Mouse (Mus musculus) midbrain, embryonic 12.5 days (tissue): ENCODE measurements around the gene Fam110a. TPM values are rescaled to one million over a fixed set of nuclear protein-coding genes. Genes with fewer than 3 reads are reported as not detected.

Experiments used
- ATAC-seq: fragments of 200-750 bp; cut with Nextera tagmentation; 2 replicates; pipeline ENCODE4 v1.8.0; 2017; ENCODE audit warnings: low read depth, moderate TSS enrichment, moderate library complexity; ENCODE audit not compliant: low FRiP score
- H3K27ac ChIP-seq: fragments of 300-500 bp; sonication (generic); replicated peaks from 2 replicates; pipeline ENCODE4 v1.5.1; 2016; ENCODE audit warnings: mild to moderate bottlenecking
- H3K27me3 ChIP-seq: fragments of 300-500 bp; sonication (generic); 2 replicates; pipeline ENCODE4 v1.6.1; 2016; ENCODE audit warnings: mild to moderate bottlenecking
- H3K36me3 ChIP-seq: fragments of 300-500 bp; sonication (generic); 2 replicates; pipeline ENCODE4 v1.6.1; 2016
- H3K4me1 ChIP-seq: fragments of 300-500 bp; sonication (generic); 2 replicates; pipeline ENCODE4 v1.6.1; 2016
- H3K4me2 ChIP-seq: fragments of 300-500 bp; sonication (generic); replicated peaks from 2 replicates; pipeline ENCODE4 v1.6.1; 2016; ENCODE audit warnings: mild to moderate bottlenecking, moderate library complexity
- H3K4me3 ChIP-seq: fragments of 300-500 bp; sonication (generic); 2 replicates; pipeline ENCODE4 v1.5.1; 2016; ENCODE audit warnings: mild to moderate bottlenecking
- H3K9ac ChIP-seq: fragments of 300-500 bp; sonication (generic); replicated peaks from 2 replicates; pipeline ENCODE4 v1.6.1; 2016; ENCODE audit warnings: mild to moderate bottlenecking, moderate library complexity
- H3K9me3 ChIP-seq: fragments of 300-500 bp; sonication (generic); 2 replicates; pipeline ENCODE4 v1.6.1; 2016; ENCODE audit warnings: mild to moderate bottlenecking
- WGBS: fragments of 180-500 bp; shearing (Covaris S2); methylation state at CpG from one replicate; pipeline ENCODE4 v1.1.7; 2016; 5-methylcytosine and 5-hydroxymethylcytosine counted together
- polyA plus RNA-seq: library from polyadenylated mRNA; unstranded; fragments of >200 nt; fragmentation: Nextera tagmentation; extraction: Ambion mirVana; gene quantifications from 2 replicates; pipeline ENCODE4 v1.2.1, GENCODE M21; 2016

The Fam110a gene
- polyA plus RNA-seq, 1 experiment from 2014 or later = 114 TPM

DNA sequence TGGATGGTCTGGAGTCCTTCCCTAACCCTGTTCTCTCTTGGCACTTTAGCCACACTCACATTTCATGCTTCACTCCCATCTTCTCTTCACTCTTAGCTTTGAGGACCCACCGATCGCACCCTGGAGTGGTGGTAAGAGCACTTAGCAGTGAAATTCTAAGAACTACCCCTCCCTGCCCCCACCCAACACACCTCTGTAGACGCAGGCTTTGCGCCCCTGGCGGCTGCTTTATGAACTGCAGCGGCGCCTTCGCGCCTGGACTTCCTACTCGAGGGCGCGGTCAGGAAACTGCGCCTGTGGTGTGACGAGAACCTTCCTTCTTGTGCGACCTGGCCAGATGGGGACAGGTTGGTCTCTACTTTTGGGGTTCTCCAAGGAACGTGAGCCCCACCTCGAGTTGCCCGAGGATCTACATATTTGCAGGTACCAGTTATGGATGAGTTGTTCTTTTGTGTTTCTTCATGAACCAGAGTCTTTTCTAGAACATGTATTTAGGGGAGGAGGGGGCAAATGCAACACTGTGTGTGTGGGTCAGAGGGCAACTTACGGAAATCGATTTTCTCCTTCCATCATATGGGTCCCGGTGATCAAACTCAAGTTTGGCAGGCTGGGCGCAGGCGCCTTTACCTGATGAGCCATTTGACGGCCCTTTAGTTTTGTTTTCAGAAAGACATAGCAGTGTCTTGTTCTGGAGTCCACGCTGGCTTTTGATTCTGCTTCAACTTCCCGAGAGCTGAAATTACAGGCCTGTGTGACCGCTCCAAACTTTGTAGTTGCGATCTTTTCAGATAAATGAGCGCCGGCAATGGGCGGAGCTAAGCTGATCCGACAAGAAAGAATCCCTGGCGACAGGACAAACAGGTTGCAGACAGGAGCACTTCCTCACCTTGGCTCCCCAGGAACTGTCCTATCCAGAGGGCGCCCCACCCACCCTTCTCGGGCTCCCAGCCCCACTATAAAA is 16.5 kb upstream of the Fam110a start, which contains the start of gene Slc52a3:
Slc52a3 (plus strand) TSS at position 283 of the 961 bp plus-strand sequence.
- Histone ChIP-seq H3K4me3 (0 out of 2 replicates have a peak within 1 kb of the TSS, but pooled peaks have one; percentile 7), H3K4me1 (peaks cover 28% of the 10 kb centered on the region), H3K9ac (no peak within 1 kb of the TSS), H3K36me3 (no peaks in the 10 kb centered on the region), H3K4me2 (peak within 1 kb of the TSS; percentile 11; the same call in 1 of the 2 replicates), H3K27me3 (peaks cover 76% of the 10 kb centered on the region), H3K27ac (no peak within 1 kb of the TSS), H3K9me3 (no peaks in the 10 kb centered on the region)
- 9% methylated on average over 35 of the region's 35 CpGs for WGBS
- ATAC-seq = no peak

DNA sequence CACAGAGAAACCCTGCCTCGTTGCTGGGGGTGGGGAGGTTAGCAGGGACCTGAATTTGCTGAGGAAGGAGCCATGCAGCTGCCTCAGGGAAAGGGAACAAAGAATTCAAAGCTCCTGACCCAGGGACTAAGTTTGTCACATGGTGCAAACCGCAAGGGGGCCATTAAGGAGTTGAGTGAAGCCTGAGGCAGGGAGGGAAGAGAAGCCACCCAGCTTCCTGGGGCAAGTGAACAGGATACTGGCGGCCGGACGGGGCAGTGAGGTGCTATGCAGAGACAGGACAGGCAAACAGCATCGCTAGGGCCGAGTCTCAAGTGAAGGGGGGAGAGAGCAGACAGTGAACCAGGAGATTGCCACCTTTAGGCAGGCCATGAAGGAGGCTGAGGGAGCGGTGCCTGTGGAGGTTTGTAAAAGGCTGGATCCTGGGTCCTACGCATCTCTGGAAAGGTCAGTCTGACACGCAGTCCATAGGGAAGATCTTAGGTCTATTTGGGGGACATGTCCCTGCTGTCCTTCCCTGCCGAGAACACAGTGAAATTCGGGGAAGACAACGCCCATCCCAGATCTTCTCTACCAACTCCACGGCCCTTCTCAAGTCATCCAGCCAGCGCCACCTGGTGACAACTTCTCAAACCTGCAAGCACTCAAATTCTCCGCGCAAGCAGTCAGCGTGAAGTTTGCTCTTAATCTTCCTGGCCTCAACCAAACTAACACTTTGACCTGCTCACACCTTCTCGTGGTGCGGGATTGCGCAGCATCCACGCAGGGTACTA is 14.5 kb upstream of the Fam110a start:
- Histone ChIP-seq H3K4me2 (peak overlapping the region; percentile 45), H3K36me3 (no peaks in the 10 kb centered on the region), H3K9ac (no peak overlapping the region), H3K9me3 (no peaks in the 10 kb centered on the region), H3K4me3 (0 out of 2 replicates have a peak overlapping the region, but pooled peaks have one; percentile 5), H3K4me1 (peaks cover 31% of the 10 kb centered on the region), H3K27me3 (peaks cover 60% of the 10 kb centered on the region), H3K27ac (no peak overlapping the region)
- WGBS = 8% methylated on average over 22 of the region's 22 CpGs
- no peak for ATAC-seq

DNA sequence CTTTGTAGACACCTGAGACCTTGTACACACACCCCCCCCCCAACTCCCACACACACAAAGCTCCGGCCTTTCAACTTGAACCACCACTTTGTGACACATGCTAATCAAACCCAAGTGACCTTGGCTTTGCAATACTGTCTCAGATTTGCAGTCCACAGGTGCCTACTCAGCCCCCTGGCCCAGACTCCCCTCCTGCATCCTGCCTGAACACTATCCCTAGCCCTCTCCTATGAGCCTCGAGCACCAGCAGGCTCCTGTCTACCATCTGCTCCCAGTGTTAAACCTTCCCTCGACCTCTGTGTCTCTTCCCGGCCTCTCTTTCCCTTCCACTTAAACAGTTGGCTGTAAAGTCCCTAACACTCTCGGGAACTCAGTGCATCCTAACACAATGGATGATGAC is 11.4 kb upstream of the Fam110a start:
- H3K4me3 ChIP-seq = no peak overlapping the region
- WGBS = 36% methylated on average over 5 of the region's 5 CpGs
- H3K9me3 ChIP-seq = no peaks in the 10 kb centered on the region
- H3K27ac ChIP-seq = peak overlapping the region; percentile 70
- H3K4me2 ChIP-seq = no peak overlapping the region
- H3K36me3 ChIP-seq = no peaks in the 10 kb centered on the region
- peaks cover 31% of the 10 kb centered on the region for H3K27me3 ChIP-seq
- no peak overlapping the region for H3K9ac ChIP-seq
- ATAC-seq = peak; percentile 45
- peaks cover 27% of the 10 kb centered on the region for H3K4me1 ChIP-seq

DNA sequence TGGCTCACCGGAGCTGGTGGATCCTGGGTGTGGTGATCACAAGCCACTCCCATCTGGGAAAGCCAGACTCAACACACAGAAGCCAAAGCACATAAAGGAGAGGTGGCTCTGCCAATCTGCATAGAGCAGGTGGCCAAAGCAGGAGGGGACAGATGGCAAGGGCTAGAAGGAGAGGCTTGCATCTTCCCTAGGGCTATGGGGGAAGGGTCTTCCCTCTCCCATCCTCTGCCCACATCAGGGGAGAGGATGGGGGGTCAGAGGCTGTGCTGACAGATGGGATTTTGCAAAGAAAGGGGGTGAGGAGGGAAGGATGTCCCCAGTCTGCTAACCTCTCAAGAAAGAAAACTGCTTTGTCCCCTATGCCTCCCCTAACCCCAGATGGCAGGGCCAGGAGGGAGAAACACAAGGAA is 11.0 kb upstream of the Fam110a start:
- no peak overlapping the region for H3K4me3 ChIP-seq
- ATAC-seq = peak; percentile 82
- 37% methylated on average over 1 of the region's 1 CpGs for WGBS
- no peaks in the 10 kb centered on the region for H3K36me3 ChIP-seq
- H3K9me3 ChIP-seq = no peaks in the 10 kb centered on the region
- peak overlapping the region; percentile 70 for H3K27ac ChIP-seq
- H3K9ac ChIP-seq = no peak overlapping the region
- H3K4me2 ChIP-seq = no peak overlapping the region
- H3K4me1 ChIP-seq = peaks cover 23% of the 10 kb centered on the region
- H3K27me3 ChIP-seq = peaks cover 26% of the 10 kb centered on the region

DNA sequence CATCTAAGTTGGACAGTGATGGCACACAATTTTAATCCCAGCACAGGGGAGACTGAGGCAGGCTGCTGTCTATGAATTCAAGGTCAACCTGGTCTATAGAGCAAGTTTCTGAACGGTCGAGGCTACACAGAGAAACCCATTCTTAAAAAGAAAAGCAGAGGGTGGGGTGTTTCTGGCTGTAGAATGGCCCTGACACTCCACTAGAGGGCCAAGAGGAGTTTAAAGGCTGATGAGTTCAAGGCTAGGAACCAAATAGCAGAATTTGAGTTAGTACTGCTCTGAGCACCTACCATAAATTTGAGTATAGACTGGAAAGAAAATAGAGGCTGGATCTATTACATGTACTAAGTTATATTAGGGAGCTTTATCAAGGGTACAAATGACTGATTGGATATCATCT is 9.0 kb upstream of the Fam110a start:
- H3K4me2 ChIP-seq = no peak overlapping the region
- peaks cover 13% of the 10 kb centered on the region for H3K4me1 ChIP-seq
- H3K4me3 ChIP-seq = no peak overlapping the region
- H3K27me3 ChIP-seq = 0 out of 2 replicates have a peak, but pooled peaks cover 10% of the 10 kb centered on the region
- no peaks in the 10 kb centered on the region for H3K36me3 ChIP-seq
- no peak overlapping the region for H3K9ac ChIP-seq
- no peaks in the 10 kb centered on the region for H3K9me3 ChIP-seq
- no peak for ATAC-seq
- H3K27ac ChIP-seq = no peak overlapping the region
- WGBS = 69% methylated on average over 2 of the region's 2 CpGs

DNA sequence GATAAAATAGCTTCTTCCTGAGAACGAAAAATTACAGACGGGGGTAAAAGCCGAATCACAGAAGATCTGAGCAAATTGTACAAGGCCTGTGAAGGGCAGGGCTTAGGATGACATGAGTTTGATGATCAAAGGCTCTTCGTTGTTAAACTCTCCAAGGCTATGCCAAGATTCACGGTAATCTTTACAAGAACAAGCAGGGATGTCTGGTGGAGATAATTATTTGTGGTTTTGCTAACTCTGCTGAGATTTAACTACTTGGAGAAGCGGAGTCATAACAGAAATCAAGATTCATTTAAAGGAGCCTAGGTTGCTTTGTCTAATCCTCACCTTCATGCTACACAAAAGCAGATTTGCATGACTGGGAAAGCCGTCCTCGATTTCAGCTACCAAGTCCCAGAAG is 6.9 kb upstream of the Fam110a start:
- ATAC-seq = no peak
- no peaks in the 10 kb centered on the region for H3K36me3 ChIP-seq
- H3K4me3 ChIP-seq = no peak overlapping the region
- H3K27me3 ChIP-seq = no peaks in the 10 kb centered on the region
- H3K9me3 ChIP-seq = no peaks in the 10 kb centered on the region
- no peak overlapping the region for H3K4me2 ChIP-seq
- WGBS = 81% methylated on average over 8 of the region's 8 CpGs
- peaks cover 12% of the 10 kb centered on the region for H3K4me1 ChIP-seq
- H3K9ac ChIP-seq = no peak overlapping the region
- no peak overlapping the region for H3K27ac ChIP-seq

DNA sequence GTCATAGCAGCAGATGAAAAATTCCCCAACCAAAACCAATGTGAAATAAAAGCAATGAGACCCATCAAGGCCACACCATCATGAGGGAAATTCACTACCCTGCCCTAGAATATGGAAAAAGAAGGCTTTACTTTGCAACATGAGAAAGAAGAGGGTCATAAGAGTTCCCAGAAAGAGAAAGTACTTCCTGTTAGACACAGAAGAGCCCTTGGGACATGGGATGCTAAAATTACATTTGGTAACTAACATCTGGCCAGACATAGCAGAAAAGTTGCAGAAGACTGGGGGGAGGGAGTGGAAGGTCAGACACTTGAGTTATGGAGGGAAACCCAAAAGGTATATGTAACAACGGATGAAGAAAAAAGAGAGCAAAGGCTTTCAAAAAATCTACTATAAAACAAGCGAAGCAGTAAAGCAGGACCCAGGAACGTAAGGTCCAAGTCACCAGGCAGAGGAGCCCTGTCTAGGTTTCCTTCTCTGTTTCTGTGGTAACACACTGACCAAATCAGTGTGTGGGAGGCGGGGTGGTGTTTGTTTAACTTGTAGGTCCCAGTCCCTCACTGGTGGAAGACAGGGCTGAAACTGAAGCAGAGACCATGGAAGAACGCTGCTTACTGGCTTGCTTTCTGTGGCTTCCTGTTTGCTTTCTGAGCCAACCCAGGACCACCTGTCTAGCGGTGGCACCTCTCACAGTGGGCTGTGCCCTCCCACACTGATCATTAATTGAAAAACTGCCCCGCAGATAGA is 5.6 kb upstream of the Fam110a start:
- ATAC-seq = no peak
- Histone ChIP-seq H3K4me1 (peaks cover 2% of the 10 kb centered on the region), H3K27ac (no peak overlapping the region), H3K9ac (no peak overlapping the region), H3K4me3 (no peak overlapping the region), H3K36me3 (no peaks in the 10 kb centered on the region), H3K27me3 (no peaks in the 10 kb centered on the region), H3K4me2 (no peak overlapping the region), H3K9me3 (no peaks in the 10 kb centered on the region)
- WGBS = 82% methylated on average over 7 of the region's 7 CpGs

DNA sequence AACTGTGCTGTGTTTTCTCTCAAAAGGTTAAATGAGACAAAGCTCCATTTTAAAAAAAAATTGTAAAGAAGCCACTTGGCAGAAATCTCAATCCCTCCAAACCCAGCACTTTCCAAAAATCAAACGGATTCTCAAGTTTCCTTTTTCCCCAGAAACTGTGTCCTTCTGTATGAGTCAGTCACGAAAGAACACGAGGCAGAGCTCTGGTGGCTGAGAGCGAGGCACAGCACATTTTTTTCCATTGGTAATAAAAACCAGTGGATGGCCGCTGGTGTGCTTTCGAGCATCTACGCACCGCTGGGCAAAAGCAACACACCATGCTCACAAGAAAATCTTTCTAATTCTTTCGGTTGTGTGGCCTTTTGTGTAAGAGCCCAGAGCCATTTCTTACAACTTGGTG is 4.0 kb upstream of the Fam110a start:
- no peak overlapping the region for H3K4me2 ChIP-seq
- H3K27ac ChIP-seq = no peak overlapping the region
- no peaks in the 10 kb centered on the region for H3K27me3 ChIP-seq
- H3K36me3 ChIP-seq = no peaks in the 10 kb centered on the region
- ATAC-seq = no peak
- no peaks in the 10 kb centered on the region for H3K9me3 ChIP-seq
- WGBS = 70% methylated on average over 9 of the region's 9 CpGs
- no peak overlapping the region for H3K4me3 ChIP-seq
- peaks cover 14% of the 10 kb centered on the region for H3K4me1 ChIP-seq
- H3K9ac ChIP-seq = no peak overlapping the region

DNA sequence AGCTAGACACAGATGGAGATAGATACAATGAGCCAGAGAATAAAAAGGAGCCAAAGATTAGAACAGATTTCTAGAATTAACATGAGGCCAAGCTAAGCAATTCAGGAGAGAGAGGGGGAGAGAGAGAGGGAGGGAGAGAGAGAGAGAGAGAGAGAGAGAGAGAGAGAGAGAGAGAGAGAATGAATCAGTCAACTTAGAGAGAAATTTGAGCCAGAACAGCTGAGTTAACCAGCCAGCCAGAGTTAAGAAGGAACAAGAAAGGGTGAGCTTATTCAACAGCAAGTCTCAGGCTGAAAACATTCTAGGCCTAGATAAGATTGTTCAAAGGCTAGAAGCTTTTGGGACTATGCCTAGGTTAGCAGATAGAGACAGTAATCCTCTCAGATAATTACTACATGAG is 2.5 kb upstream of the Fam110a start:
- Histone ChIP-seq H3K4me1 (peaks cover 29% of the 10 kb centered on the region), H3K4me2 (no peak overlapping the region), H3K4me3 (no peak overlapping the region), H3K9ac (no peak overlapping the region), H3K36me3 (no peaks in the 10 kb centered on the region), H3K27me3 (no peaks in the 10 kb centered on the region), H3K9me3 (no peaks in the 10 kb centered on the region), H3K27ac (no peak overlapping the region)
- no peak for ATAC-seq

DNA sequence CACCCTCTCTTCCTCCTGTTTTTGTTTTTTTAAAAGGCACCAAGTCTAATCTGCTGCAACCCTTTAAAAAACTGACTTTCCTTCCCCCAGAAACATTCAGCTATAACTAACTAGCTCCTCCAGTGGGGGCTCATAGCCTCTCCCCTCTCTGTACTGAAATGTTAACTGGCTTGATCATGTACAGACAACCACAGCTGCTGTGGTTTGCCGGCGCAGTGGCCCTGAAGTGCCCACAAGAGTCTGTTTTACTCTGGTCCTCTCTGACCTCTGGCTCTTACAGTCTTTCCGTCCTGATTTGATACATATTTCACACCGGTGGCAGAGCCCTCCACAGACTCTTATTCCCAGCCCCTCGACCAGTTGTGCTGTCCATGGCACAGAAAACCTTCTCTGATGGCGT is 1.2 kb upstream of the Fam110a start:
- Histone ChIP-seq H3K9ac (no peak overlapping the region), H3K9me3 (no peaks in the 10 kb centered on the region), H3K4me3 (no peak overlapping the region), H3K36me3 (peaks cover 1% of the 10 kb centered on the region; the same call in 1 of the 2 replicates), H3K4me1 (peaks cover 40% of the 10 kb centered on the region), H3K4me2 (no peak overlapping the region), H3K27ac (no peak overlapping the region; the same call in 1 of the 2 replicates), H3K27me3 (no peaks in the 10 kb centered on the region)
- no peak for ATAC-seq
- 82% methylated on average over 6 of the region's 6 CpGs for WGBS

DNA sequence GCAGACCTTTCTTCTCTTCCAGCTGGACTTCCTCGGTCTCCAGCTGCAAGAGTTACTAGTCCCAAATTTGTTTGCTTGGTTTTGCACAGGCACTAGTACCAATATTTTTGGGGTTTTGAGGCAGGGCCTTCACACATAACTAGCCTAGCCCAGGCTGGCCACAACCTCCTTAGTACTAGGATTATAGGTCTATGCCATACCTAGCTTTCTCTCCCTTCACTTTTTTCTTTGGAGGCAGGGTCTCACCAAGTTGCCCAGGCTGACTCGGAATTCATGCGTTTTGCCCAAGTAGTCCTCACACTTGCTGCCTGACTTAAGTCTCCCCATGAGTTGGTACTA is 305 bp upstream of the Fam110a start:
- H3K9me3 ChIP-seq = no peaks in the 10 kb centered on the region
- peak overlapping the region; percentile 74 for H3K4me2 ChIP-seq
- peak overlapping the region; percentile 82 for H3K27ac ChIP-seq
- peaks cover 5% of the 10 kb centered on the region; the same call in 1 of the 2 replicates for H3K36me3 ChIP-seq
- H3K4me1 ChIP-seq = peaks cover 47% of the 10 kb centered on the region
- H3K27me3 ChIP-seq = no peaks in the 10 kb centered on the region
- peak overlapping the region; percentile 68 for H3K4me3 ChIP-seq
- no peak overlapping the region for H3K9ac ChIP-seq
- 40% methylated on average over 3 of the region's 3 CpGs for WGBS
- no peak; the same call in 1 of the 2 replicates for ATAC-seq
